Mouse (Mus musculus): ENCODE results near the gene Tas1r3.

The Tas1r3 gene

DNA sequence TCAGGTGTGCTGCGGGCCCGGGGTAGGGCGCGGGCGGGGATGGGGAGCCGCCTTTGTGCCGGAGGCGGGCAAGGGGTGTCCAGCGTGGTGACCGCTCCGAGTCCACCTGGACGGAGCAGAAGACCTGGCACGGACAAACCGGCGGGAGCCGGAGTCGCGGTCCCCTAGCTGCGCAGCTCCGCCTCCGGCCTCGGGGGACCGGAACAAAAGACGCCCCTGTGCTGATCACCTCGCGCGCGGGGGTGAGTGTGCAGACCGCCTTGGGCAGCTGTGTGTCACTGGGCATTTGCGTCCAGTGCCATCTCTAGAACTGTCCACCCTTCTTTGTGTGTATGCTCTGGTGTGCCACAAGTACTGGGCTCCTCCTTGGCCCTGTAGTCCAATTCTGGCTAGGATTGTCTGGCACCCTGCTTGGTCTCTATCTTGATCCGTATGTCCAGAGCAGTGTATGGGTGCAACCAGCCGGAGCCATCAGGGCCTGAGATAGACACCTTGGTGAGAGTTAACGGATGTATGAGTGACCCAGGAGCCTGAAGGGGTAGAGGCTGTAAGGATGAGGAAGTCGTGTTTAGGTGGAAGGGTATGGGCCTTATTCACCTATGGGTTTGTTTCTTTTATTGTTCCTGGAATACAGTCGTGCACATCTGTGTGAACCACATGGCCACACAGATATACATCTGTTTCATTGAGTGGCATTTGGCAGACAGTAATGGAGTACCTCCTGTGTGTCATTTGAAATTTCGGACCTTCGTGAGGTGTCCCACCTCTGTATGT is 29.5 kb upstream of the Tas1r3 start:
- H3K36me3 ChIP-seq (ENCODE audit: insufficient read depth, low read length), result peaks cover 43% of the 10 kb centered on the region
- H3K27me3 ChIP-seq (ENCODE audit: insufficient read depth, low read length), result peaks cover 3% of the 10 kb centered on the region; the same call in 1 of the 2 replicates
- peaks cover 64% of the 10 kb centered on the region for H3K4me1 ChIP-seq (replicated peaks; ENCODE audit: low read depth, low read length)
- H3K4me3 ChIP-seq (replicated peaks; ENCODE audit: low read length), result peak overlapping the region; percentile 99
- H3K9me3 ChIP-seq (ENCODE audit: low read length), result no peaks in the 10 kb centered on the region
- TF ChIP-seq CTCF (conservative IDR thresholded peaks at IDR 0.05; ENCODE audit: low read length) (no peak), POU5F1 (IDR thresholded peaks at IDR 0.05; ENCODE audit: borderline replicate concordance, low read length) (no peak), NANOG (IDR thresholded peaks at IDR 0.05; ENCODE audit: borderline replicate concordance, low read length) (no peak)

DNA sequence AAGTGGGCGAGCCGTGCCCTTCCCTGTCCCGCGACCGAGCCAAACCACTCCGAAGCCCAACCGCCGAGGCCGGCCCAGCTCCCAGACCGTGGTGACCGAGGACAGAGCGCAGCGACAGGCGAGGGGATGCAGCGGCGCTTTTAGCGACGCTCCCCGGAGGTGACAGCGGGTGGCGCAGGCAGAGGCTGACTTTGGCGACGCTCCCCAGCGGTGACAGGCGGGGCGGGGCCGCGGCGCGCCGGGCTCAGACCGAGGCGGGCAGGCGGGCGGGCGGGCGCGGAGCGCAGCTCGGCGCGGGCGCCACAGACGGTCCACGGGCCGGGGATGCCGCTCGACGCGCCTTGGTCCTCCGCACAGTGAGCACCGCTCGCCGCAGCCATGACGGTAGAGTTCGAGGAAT is 28.9 kb upstream of the Tas1r3 start:
- no peaks in the 10 kb centered on the region for H3K9me3 ChIP-seq (ENCODE audit: low read length)
- H3K4me3 ChIP-seq (replicated peaks; ENCODE audit: low read length), result peak overlapping the region; percentile 99
- peaks cover 47% of the 10 kb centered on the region for H3K36me3 ChIP-seq (ENCODE audit: insufficient read depth, low read length)
- TF ChIP-seq POU5F1 (IDR thresholded peaks at IDR 0.05; ENCODE audit: borderline replicate concordance, low read length) (no peak), NANOG (IDR thresholded peaks at IDR 0.05; ENCODE audit: borderline replicate concordance, low read length) (no peak)
- peaks cover 70% of the 10 kb centered on the region for H3K4me1 ChIP-seq (replicated peaks; ENCODE audit: low read depth, low read length)
- H3K27me3 ChIP-seq (ENCODE audit: insufficient read depth, low read length), result peaks cover 3% of the 10 kb centered on the region; the same call in 1 of the 2 replicates

GRCm38 (mm10) chr4:155891551-155892001 is 28.4 kb upstream of the Tas1r3 start, which contains the start of the genes Pusl1 and Acap3:
TSS of gene Pusl1 (minus strand) at chr4:155891781.
TSS of gene Acap3 (plus strand) at chr4:155891822.
- Histone ChIP-seq H3K4me3 (replicated peaks; ENCODE audit: low read length) (peak within 1 kb of the TSS; percentile 99), H3K4me1 (replicated peaks; ENCODE audit: low read depth, low read length) (peaks cover 70% of the 10 kb centered on the region), H3K36me3 (ENCODE audit: insufficient read depth, low read length) (peaks cover 47% of the 10 kb centered on the region), H3K9me3 (ENCODE audit: low read length) (no peaks in the 10 kb centered on the region), H3K27me3 (ENCODE audit: insufficient read depth, low read length) (peaks cover 3% of the 10 kb centered on the region; the same call in 1 of the 2 replicates)
- TF ChIP-seq NANOG (IDR thresholded peaks at IDR 0.05; ENCODE audit: borderline replicate concordance, low read length), result no peak
- no peak for TF ChIP-seq CTCF (conservative IDR thresholded peaks at IDR 0.05; ENCODE audit: low read length)
- TF ChIP-seq POU5F1 (IDR thresholded peaks at IDR 0.05; ENCODE audit: borderline replicate concordance, low read length), result no peak

DNA sequence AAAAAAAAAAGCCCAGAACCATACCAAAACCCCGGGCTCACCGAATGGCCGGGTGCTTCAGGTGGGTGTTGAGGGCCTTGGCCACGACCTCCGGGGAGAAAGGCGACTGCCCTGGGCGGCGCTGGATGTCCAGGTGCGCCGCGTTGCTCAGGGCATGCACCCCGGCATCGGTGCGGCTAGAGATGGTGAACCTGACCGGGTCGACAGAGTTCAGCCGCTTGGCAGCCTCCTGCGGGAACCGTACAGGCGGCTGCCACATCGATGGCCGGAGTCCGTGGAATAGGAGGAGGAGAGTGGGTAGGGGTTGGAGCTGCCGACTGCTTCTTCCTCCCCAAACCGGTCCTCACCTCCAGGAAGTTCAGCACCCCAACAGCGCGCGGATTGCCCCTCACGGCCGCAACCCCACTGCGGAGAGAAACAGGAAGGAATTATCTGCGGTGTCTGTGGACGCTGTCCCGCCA is 27.9 kb upstream of the Tas1r3 start:
- TF ChIP-seq POU5F1 (IDR thresholded peaks at IDR 0.05; ENCODE audit: borderline replicate concordance, low read length), result no peak
- no peak for TF ChIP-seq CTCF (conservative IDR thresholded peaks at IDR 0.05; ENCODE audit: low read length)
- TF ChIP-seq NANOG (IDR thresholded peaks at IDR 0.05; ENCODE audit: borderline replicate concordance, low read length), result no peak
- peaks cover 65% of the 10 kb centered on the region for H3K4me1 ChIP-seq (replicated peaks; ENCODE audit: low read depth, low read length)
- peaks cover 3% of the 10 kb centered on the region; the same call in 1 of the 2 replicates for H3K27me3 ChIP-seq (ENCODE audit: insufficient read depth, low read length)
- peak overlapping the region; percentile 99 for H3K4me3 ChIP-seq (replicated peaks; ENCODE audit: low read length)
- peaks cover 47% of the 10 kb centered on the region for H3K36me3 ChIP-seq (ENCODE audit: insufficient read depth, low read length)
- H3K9me3 ChIP-seq (ENCODE audit: low read length), result no peaks in the 10 kb centered on the region

- Histone ChIP-seq H3K9me3 (ENCODE audit: low read length) (no peaks in the 10 kb centered on the region), H3K4me1 (replicated peaks; ENCODE audit: low read depth, low read length) (peaks cover 49% of the 10 kb centered on the region), H3K4me3 (replicated peaks; ENCODE audit: low read length) (no peak overlapping the region), H3K27me3 (ENCODE audit: insufficient read depth, low read length) (peaks cover 3% of the 10 kb centered on the region; the same call in 1 of the 2 replicates), H3K36me3 (ENCODE audit: insufficient read depth, low read length) (peaks cover 62% of the 10 kb centered on the region)
- TF ChIP-seq CTCF (conservative IDR thresholded peaks at IDR 0.05; ENCODE audit: low read length) (no peak), POU5F1 (IDR thresholded peaks at IDR 0.05; ENCODE audit: borderline replicate concordance, low read length) (no peak), NANOG (IDR thresholded peaks at IDR 0.05; ENCODE audit: borderline replicate concordance, low read length) (no peak)
Observed at GRCm38 (mm10) chr4:155889316-155889715, 26.2 kb upstream of the Tas1r3 start.

DNA sequence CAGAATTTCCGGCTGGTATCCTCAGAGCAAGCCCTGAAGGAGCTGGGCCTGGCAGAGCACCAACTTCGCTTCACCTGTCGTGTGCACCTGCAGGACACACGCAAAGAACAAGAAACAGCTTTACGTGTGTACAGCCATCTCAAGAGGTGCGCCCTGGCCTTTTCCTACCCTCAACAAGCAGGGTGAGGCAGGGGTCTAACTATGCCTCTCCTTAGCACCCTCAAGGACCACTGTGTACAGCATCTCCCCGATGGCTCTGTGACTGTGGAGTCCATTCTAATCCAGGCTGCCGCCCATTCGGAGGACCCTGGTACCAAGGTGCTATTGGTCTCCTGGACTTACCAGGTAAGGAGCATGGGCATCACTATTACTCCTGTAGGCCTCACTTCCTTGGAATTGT is 25.0 kb upstream of the Tas1r3 start:
- H3K27me3 ChIP-seq (ENCODE audit: insufficient read depth, low read length), result peaks cover 3% of the 10 kb centered on the region; the same call in 1 of the 2 replicates
- H3K4me3 ChIP-seq (replicated peaks; ENCODE audit: low read length), result no peak overlapping the region
- TF ChIP-seq POU5F1 (IDR thresholded peaks at IDR 0.05; ENCODE audit: borderline replicate concordance, low read length) (no peak), NANOG (IDR thresholded peaks at IDR 0.05; ENCODE audit: borderline replicate concordance, low read length) (no peak), CTCF (conservative IDR thresholded peaks at IDR 0.05; ENCODE audit: low read length) (no peak)
- H3K36me3 ChIP-seq (ENCODE audit: insufficient read depth, low read length), result peaks cover 74% of the 10 kb centered on the region
- H3K9me3 ChIP-seq (ENCODE audit: low read length), result no peaks in the 10 kb centered on the region
- peaks cover 37% of the 10 kb centered on the region for H3K4me1 ChIP-seq (replicated peaks; ENCODE audit: low read depth, low read length)

- peaks cover 32% of the 10 kb centered on the region for H3K4me1 ChIP-seq (replicated peaks; ENCODE audit: low read depth, low read length)
- peaks cover 79% of the 10 kb centered on the region for H3K36me3 ChIP-seq (ENCODE audit: insufficient read depth, low read length)
- H3K27me3 ChIP-seq (ENCODE audit: insufficient read depth, low read length), result peaks cover under 1% of the 10 kb centered on the region; the same call in 1 of the 2 replicates
- H3K4me3 ChIP-seq (replicated peaks; ENCODE audit: low read length), result no peak overlapping the region
- TF ChIP-seq CTCF (conservative IDR thresholded peaks at IDR 0.05; ENCODE audit: low read length), result no peak
- TF ChIP-seq NANOG (IDR thresholded peaks at IDR 0.05; ENCODE audit: borderline replicate concordance, low read length), result no peak
- no peak for TF ChIP-seq POU5F1 (IDR thresholded peaks at IDR 0.05; ENCODE audit: borderline replicate concordance, low read length)
- no peaks in the 10 kb centered on the region for H3K9me3 ChIP-seq (ENCODE audit: low read length)
Observed at GRCm38 (mm10) chr4:155887674-155888073, 24.5 kb upstream of the Tas1r3 start.

GRCm38 (mm10) chr4:155886330-155886729 is 23.2 kb upstream of the Tas1r3 start:
- Histone ChIP-seq H3K36me3 (ENCODE audit: insufficient read depth, low read length) (peaks cover 87% of the 10 kb centered on the region), H3K4me1 (replicated peaks; ENCODE audit: low read depth, low read length) (peaks cover 30% of the 10 kb centered on the region), H3K9me3 (ENCODE audit: low read length) (no peaks in the 10 kb centered on the region), H3K4me3 (replicated peaks; ENCODE audit: low read length) (no peak overlapping the region), H3K27me3 (ENCODE audit: insufficient read depth, low read length) (no peaks in the 10 kb centered on the region)
- no peak for TF ChIP-seq NANOG (IDR thresholded peaks at IDR 0.05; ENCODE audit: borderline replicate concordance, low read length)
- no peak for TF ChIP-seq POU5F1 (IDR thresholded peaks at IDR 0.05; ENCODE audit: borderline replicate concordance, low read length)
- TF ChIP-seq CTCF (conservative IDR thresholded peaks at IDR 0.05; ENCODE audit: low read length), result no peak
